Mouse (Mus musculus) liver, embryonic 15.5 days (tissue): ENCODE measurements around the gene Fkbp6. TPM values are rescaled to one million over a fixed set of nuclear protein-coding genes. Genes with fewer than 3 reads are reported as not detected.

ENCODE experiments used
- ATAC-seq: fragments of 200-750 bp; cut with Nextera tagmentation; 2 replicates; pipeline ENCODE4 v1.8.0; 2017; ENCODE audit warnings: moderate number of reproducible peaks, mild to moderate bottlenecking, moderate library complexity; ENCODE audit not compliant: insufficient read depth
- H3K27ac ChIP-seq: fragments of 300-500 bp; sonication (generic); replicated peaks from 2 replicates; pipeline ENCODE4 v1.5.1; 2015; ENCODE audit warnings: mild to moderate bottlenecking, inconsistent platforms
- H3K27me3 ChIP-seq: fragments of 300-500 bp; sonication (generic); 2 replicates; pipeline ENCODE4 v1.6.1; 2015; ENCODE audit warnings: mild to moderate bottlenecking, inconsistent platforms
- H3K36me3 ChIP-seq: fragments of 300-500 bp; sonication (generic); replicated peaks from 2 replicates; pipeline ENCODE4 v1.6.1; 2015; ENCODE audit warnings: moderate library complexity, mild to moderate bottlenecking, inconsistent platforms
- H3K4me1 ChIP-seq: fragments of 300-500 bp; sonication (generic); replicated peaks from 2 replicates; pipeline ENCODE4 v1.6.1; 2015; ENCODE audit warnings: inconsistent platforms
- H3K4me2 ChIP-seq: fragments of 300-500 bp; sonication (generic); 2 replicates; pipeline ENCODE4 v1.6.1; 2015; ENCODE audit warnings: moderate library complexity, mild to moderate bottlenecking, inconsistent platforms
- H3K4me3 ChIP-seq: fragments of 300-500 bp; sonication (generic); replicated peaks from 2 replicates; pipeline ENCODE4 v1.5.1; 2015; ENCODE audit warnings: mild to moderate bottlenecking, inconsistent platforms
- H3K9ac ChIP-seq: fragments of 300-500 bp; sonication (generic); 2 replicates; pipeline ENCODE4 v1.6.1; 2015; ENCODE audit warnings: moderate library complexity, mild to moderate bottlenecking, inconsistent platforms
- H3K9me3 ChIP-seq: fragments of 300-500 bp; sonication (generic); replicated peaks from 2 replicates; pipeline ENCODE4 v1.6.1; 2016; ENCODE audit warnings: inconsistent platforms
- WGBS: fragments of 180-500 bp; shearing (Covaris S2); methylation state at CpG from one replicate; pipeline ENCODE4 v1.1.7; 2015; ENCODE audit warnings: mixed read lengths; ENCODE audit not compliant: insufficient replicate concordance; 5-methylcytosine and 5-hydroxymethylcytosine counted together
- polyA plus RNA-seq: library from polyadenylated mRNA; unstranded; fragments of >200 nt; fragmentation: Nextera tagmentation; extraction: Ambion mirVana; gene quantifications from 2 replicates; pipeline ENCODE4 v1.2.1, GENCODE M21; 2015

Gene Fkbp6
- polyA plus RNA-seq, 1 experiment from 2014 or later, result 0.09 TPM

GRCm38 (mm10) chr5:135274663-135275396 is 75.0 kb downstream of the Fkbp6 start:
- no peak overlapping the region for H3K9ac ChIP-seq
- ATAC-seq, result no peak

GRCm38 (mm10) chr5:135271563-135272165 is 78.2 kb downstream of the Fkbp6 start:
- Histone ChIP-seq H3K4me2 (no peak overlapping the region), H3K4me3 (no peak overlapping the region), H3K9me3 (no peaks in the 10 kb centered on the region), H3K4me1 (0 out of 2 replicates have a peak, but pooled peaks cover 3% of the 10 kb centered on the region), H3K27me3 (peaks cover 18% of the 10 kb centered on the region), H3K9ac (no peak overlapping the region), H3K36me3 (no peaks in the 10 kb centered on the region), H3K27ac (no peak overlapping the region)
- 66% methylated on average over 12 of the region's 12 CpGs for WGBS
- no peak for ATAC-seq

More at GRCm38 (mm10) chr5:135274663-135275396, 75.0 kb downstream of the Fkbp6 start:
- Histone ChIP-seq H3K4me2 (no peak overlapping the region), H3K9me3 (no peaks in the 10 kb centered on the region), H3K4me1 (0 out of 2 replicates have a peak, but pooled peaks cover 4% of the 10 kb centered on the region), H3K27me3 (peaks cover 28% of the 10 kb centered on the region), H3K27ac (no peak overlapping the region), H3K36me3 (no peaks in the 10 kb centered on the region), H3K4me3 (no peak overlapping the region)
- 34% methylated on average over 15 of the region's 15 CpGs for WGBS

- Histone ChIP-seq H3K27ac (no peak overlapping the region), H3K9ac (no peak overlapping the region), H3K4me3 (no peak overlapping the region), H3K4me2 (no peak overlapping the region), H3K4me1 (no peaks in the 10 kb centered on the region), H3K9me3 (no peaks in the 10 kb centered on the region), H3K36me3 (no peaks in the 10 kb centered on the region), H3K27me3 (peaks cover 7% of the 10 kb centered on the region; the same call in 1 of the 2 replicates)
- no peak for ATAC-seq
- WGBS, result 61% methylated on average over 4 of the region's 4 CpGs
Measured at GRCm38 (mm10) chr5:135270361-135270760, 79.5 kb downstream of the Fkbp6 start.

- H3K9ac ChIP-seq, result no peak overlapping the region
- no peak for ATAC-seq
- no peaks in the 10 kb centered on the region; the same call in 1 of the 2 replicates for H3K27me3 ChIP-seq
- no peaks in the 10 kb centered on the region for H3K36me3 ChIP-seq
- 68% methylated on average over 8 of the region's 8 CpGs for WGBS
- no peaks in the 10 kb centered on the region for H3K9me3 ChIP-seq
- no peaks in the 10 kb centered on the region for H3K4me1 ChIP-seq
- H3K4me3 ChIP-seq, result no peak overlapping the region
- H3K27ac ChIP-seq, result no peak overlapping the region
- H3K4me2 ChIP-seq, result no peak overlapping the region
Measured at GRCm38 (mm10) chr5:135269451-135269850, 80.4 kb downstream of the Fkbp6 start.

GRCm38 (mm10) chr5:135264548-135264947 is 85.3 kb downstream of the Fkbp6 start:
- H3K36me3 ChIP-seq, result no peaks in the 10 kb centered on the region
- no peak overlapping the region for H3K4me3 ChIP-seq
- H3K27me3 ChIP-seq, result 0 out of 2 replicates have a peak, but pooled peaks cover 5% of the 10 kb centered on the region
- H3K9ac ChIP-seq, result no peak overlapping the region
- H3K4me1 ChIP-seq, result peaks cover 6% of the 10 kb centered on the region; the same call in 1 of the 2 replicates
- H3K27ac ChIP-seq, result no peak overlapping the region
- no peaks in the 10 kb centered on the region for H3K9me3 ChIP-seq
- no peak for ATAC-seq
- WGBS, result 13% methylated on average over 9 of the region's 9 CpGs
- H3K4me2 ChIP-seq, result peak overlapping the region; percentile 45; the same call in 1 of the 2 replicates

- H3K9ac ChIP-seq, result no peak overlapping the region
- no peaks in the 10 kb centered on the region for H3K9me3 ChIP-seq
- peak overlapping the region; percentile 45 for H3K4me2 ChIP-seq
- no peaks in the 10 kb centered on the region for H3K36me3 ChIP-seq
- no peak for ATAC-seq
- 8% methylated on average over 17 of the region's 17 CpGs for WGBS
- no peak overlapping the region for H3K4me3 ChIP-seq
- 0 out of 2 replicates have a peak, but pooled peaks cover 5% of the 10 kb centered on the region for H3K27me3 ChIP-seq
- H3K4me1 ChIP-seq, result peaks cover 6% of the 10 kb centered on the region; the same call in 1 of the 2 replicates
- no peak overlapping the region for H3K27ac ChIP-seq
Measured at GRCm38 (mm10) chr5:135263866-135264503, 85.9 kb downstream of the Fkbp6 start.

GRCm38 (mm10) chr5:135258280-135259150 is 91.3 kb downstream of the Fkbp6 start:
- no peaks in the 10 kb centered on the region for H3K36me3 ChIP-seq
- WGBS, result 62% methylated on average over 30 of the region's 30 CpGs
- H3K4me3 ChIP-seq, result no peak overlapping the region
- 0 out of 2 replicates have a peak, but pooled peaks cover 3% of the 10 kb centered on the region for H3K9me3 ChIP-seq
- H3K4me1 ChIP-seq, result no peaks in the 10 kb centered on the region
- no peak overlapping the region; the same call in 1 of the 2 replicates for H3K4me2 ChIP-seq
- ATAC-seq, result no peak
- no peak overlapping the region for H3K27ac ChIP-seq
- H3K27me3 ChIP-seq, result peaks cover 8% of the 10 kb centered on the region; the same call in 1 of the 2 replicates
- H3K9ac ChIP-seq, result no peak overlapping the region

GRCm38 (mm10) chr5:135257559-135257958 is 92.3 kb downstream of the Fkbp6 start:
- no peaks in the 10 kb centered on the region for H3K36me3 ChIP-seq
- H3K4me1 ChIP-seq, result no peaks in the 10 kb centered on the region
- H3K9ac ChIP-seq, result no peak overlapping the region
- WGBS, result 70% methylated on average over 12 of the region's 12 CpGs
- 0 out of 2 replicates have a peak, but pooled peaks cover 3% of the 10 kb centered on the region for H3K9me3 ChIP-seq
- no peak overlapping the region for H3K4me3 ChIP-seq
- H3K27ac ChIP-seq, result no peak overlapping the region
- no peak for ATAC-seq
- peaks cover 12% of the 10 kb centered on the region; the same call in 1 of the 2 replicates for H3K27me3 ChIP-seq
- H3K4me2 ChIP-seq, result no peak overlapping the region

- Histone ChIP-seq H3K4me3 (no peak overlapping the region), H3K9me3 (0 out of 2 replicates have a peak, but pooled peaks cover 3% of the 10 kb centered on the region), H3K4me2 (no peak overlapping the region), H3K27ac (no peak overlapping the region), H3K36me3 (no peaks in the 10 kb centered on the region), H3K27me3 (peaks cover 25% of the 10 kb centered on the region), H3K9ac (no peak overlapping the region), H3K4me1 (peaks cover 3% of the 10 kb centered on the region)
- WGBS, result 72% methylated on average over 3 of the region's 3 CpGs
- no peak for ATAC-seq
Measured at GRCm38 (mm10) chr5:135256166-135256565, 93.7 kb downstream of the Fkbp6 start.

- Histone ChIP-seq H3K4me2 (no peak overlapping the region), H3K4me1 (peaks cover 18% of the 10 kb centered on the region), H3K27ac (no peak overlapping the region), H3K27me3 (peaks cover 48% of the 10 kb centered on the region), H3K36me3 (no peaks in the 10 kb centered on the region), H3K4me3 (no peak overlapping the region), H3K9ac (no peak overlapping the region), H3K9me3 (0 out of 2 replicates have a peak, but pooled peaks cover 3% of the 10 kb centered on the region)
- 28% methylated on average over 12 of the region's 12 CpGs for WGBS
- no peak for ATAC-seq
Measured at GRCm38 (mm10) chr5:135253741-135254401, 96.0 kb downstream of the Fkbp6 start.
